Mouse (Mus musculus) ES-E14 (cell line): Measurements from ENCODE around the gene Tnfaip1. TPM values are rescaled to one million over a fixed set of nuclear protein-coding genes. Genes with fewer than 3 reads are reported as not detected.

Source experiments
- DNase-seq: peaks from one replicate; pipeline ENCODE4 v3.0.0-alpha.2; 2013; ENCODE audit warnings: low read depth, low spot score
- H3K27ac ChIP-seq: 2 replicates; pipeline ENCODE4 v1.5.1; 2012; ENCODE audit warnings: low read depth, mild to moderate bottlenecking, low read length, moderate library complexity, mixed read lengths; ENCODE audit not compliant: poor library complexity, insufficient read depth, severe bottlenecking
- H3K36me3 ChIP-seq: 2 replicates; pipeline ENCODE4 v1.6.1; 2012; ENCODE audit warnings: mild to moderate bottlenecking, low read length, moderate library complexity, mixed read lengths; ENCODE audit not compliant: control insufficient read depth, poor library complexity, insufficient read depth, severe bottlenecking
- H3K4me1 ChIP-seq, 2 experiments: fragments of 150-350 bp in 1 of 2; sonication (generic) in 1 of 2; 2 replicates each; pipeline ENCODE4 v1.6.1; 2012; ENCODE audit warnings: low read length in 2 of 2, mild to moderate bottlenecking in 1 of 2, mixed read lengths in 1 of 2; ENCODE audit not compliant: control insufficient read depth in 2 of 2, insufficient read depth in 2 of 2, poor library complexity in 1 of 2
- H3K4me3 ChIP-seq, 2 experiments: fragments of 150-350 bp in 1 of 2; sonication (generic) in 1 of 2; 2 replicates each; pipeline ENCODE4 v1.5.1; 2012; ENCODE audit warnings: low read length in 2 of 2, low read depth in 1 of 2, mild to moderate bottlenecking in 1 of 2, mixed read lengths in 1 of 2; ENCODE audit not compliant: insufficient read depth in 1 of 2, poor library complexity in 1 of 2, severe bottlenecking in 1 of 2
- H3K9ac ChIP-seq: 2 replicates; pipeline ENCODE4 v1.6.1; 2012; ENCODE audit warnings: low read depth, mild to moderate bottlenecking, low read length, mixed read lengths; ENCODE audit not compliant: poor library complexity, insufficient read depth, severe bottlenecking
- H3K9me3 ChIP-seq: fragments of 150-350 bp; sonication (generic); 2 replicates; pipeline ENCODE4 v1.6.1; 2012; ENCODE audit warnings: low read depth, mild to moderate bottlenecking, low read length; ENCODE audit not compliant: control insufficient read depth, insufficient read depth
- CHD2 ChIP-seq: IDR thresholded peaks from 2 replicates; pipeline ENCODE4 v1.6.1; 2014; ENCODE audit warnings: mild to moderate bottlenecking, low read depth, low read length, inconsistent platforms
- HCFC1 ChIP-seq: IDR thresholded peaks from 2 replicates; pipeline ENCODE4 v1.6.1; 2012; ENCODE audit warnings: low read length, inconsistent platforms, borderline replicate concordance; ENCODE audit not compliant: insufficient read depth
- MAFK ChIP-seq: IDR thresholded peaks from 2 replicates; pipeline ENCODE4 v1.6.1; 2014; ENCODE audit warnings: mild to moderate bottlenecking, low read depth, low read length, inconsistent platforms; ENCODE audit not compliant: insufficient read depth
- ZC3H11A ChIP-seq: IDR thresholded peaks from 2 replicates; pipeline ENCODE4 v1.6.1; 2012; ENCODE audit warnings: low read depth, mild to moderate bottlenecking, inconsistent platforms, low read length, borderline replicate concordance
- ZNF384 ChIP-seq: IDR thresholded peaks from 2 replicates; pipeline ENCODE4 v1.6.1; 2012; ENCODE audit warnings: low read depth, low read length, inconsistent platforms
- in situ Hi-C, 2 experiments: fragments of 600-800 bp; cut with MboI; formaldehyde crosslinking; loops; one replicate each; pipeline ENCODE4 v1.15.1; 2025; ENCODE audit warnings: low sequenced_read_pairs in 2 of 2, inconsistent platforms in 1 of 2; ENCODE audit not compliant: unreplicated experiment in 2 of 2
- total RNA-seq: library from RNA; depleted of rRNA; stranded (reverse); fragments of 300-350 nt; gene quantifications from 2 replicates; pipeline ENCODE4 v1.2.3, GENCODE M21; 2012

The Tnfaip1 gene
- total RNA-seq, 1 experiment, result 28.3 TPM

GRCm38 (mm10) chr11:78571854-78572253 is 35.7 kb upstream of the Tnfaip1 start:
- no peak overlapping the region for H3K27ac ChIP-seq
- in situ Hi-C loops, result no loop called here
- H3K4me1 ChIP-seq, result 0 out of 4 replicates have a peak, but pooled peaks cover 0 to 1% of the 10 kb centered on the region in 2 experiments
- H3K4me3 ChIP-seq, result no peak overlapping the region
- no peak for DNase-seq
- TF ChIP-seq MAFK, result no peak
- no peak for TF ChIP-seq ZNF384
- H3K36me3 ChIP-seq, result peaks cover 12% of the 10 kb centered on the region; the same call in 1 of the 2 replicates
- H3K9me3 ChIP-seq, result no peaks in the 10 kb centered on the region
- no peak overlapping the region for H3K9ac ChIP-seq

DNA sequence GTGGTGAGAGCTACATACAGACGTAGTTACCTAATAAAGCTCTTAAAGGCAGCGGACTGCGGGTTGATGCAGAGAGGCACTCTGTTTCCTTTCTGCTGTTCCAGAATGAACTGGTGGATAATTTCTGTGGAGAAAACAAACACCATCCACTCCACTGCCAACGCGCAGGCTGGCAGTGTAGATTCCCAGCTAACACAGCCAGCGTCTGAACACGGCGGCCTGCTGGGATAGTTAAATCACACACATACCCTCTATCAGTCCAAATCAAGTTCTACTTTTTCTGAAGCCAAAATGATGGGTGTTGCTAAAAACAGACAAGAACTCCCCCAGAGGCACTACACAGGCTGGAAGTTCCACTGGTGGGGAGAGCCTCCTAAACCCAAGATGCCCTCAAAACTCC is 35.3 kb upstream of the Tnfaip1 start:
- 0 out of 4 replicates have a peak, but pooled peaks cover 0 to 2% of the 10 kb centered on the region in 2 experiments for H3K4me1 ChIP-seq
- H3K4me3 ChIP-seq, result no peak overlapping the region
- DNase-seq, result no peak
- no peak overlapping the region for H3K9ac ChIP-seq
- no peak overlapping the region for H3K27ac ChIP-seq
- H3K36me3 ChIP-seq, result peaks cover 9% of the 10 kb centered on the region; the same call in 1 of the 2 replicates
- TF ChIP-seq CHD2 (no peak), MAFK (no peak), ZC3H11A (no peak), HCFC1 (no peak)
- in situ Hi-C loops, result no loop called here
- H3K9me3 ChIP-seq, result no peaks in the 10 kb centered on the region

- Histone ChIP-seq H3K27ac (no peak overlapping the region), H3K9ac (no peak overlapping the region), H3K9me3 (no peaks in the 10 kb centered on the region), H3K4me3 (no peak overlapping the region), H3K4me1 (0 out of 4 replicates have a peak, but pooled peaks cover 0 to 2% of the 10 kb centered on the region in 2 experiments), H3K36me3 (peaks cover 9% of the 10 kb centered on the region; the same call in 1 of the 2 replicates)
- in situ Hi-C loops, result no loop called here
- DNase-seq, result no peak
- TF ChIP-seq HCFC1 (no peak), ZC3H11A (no peak), MAFK (no peak), ZNF384 (no peak), CHD2 (no peak)
These were observed 33.7 kb upstream of the Tnfaip1 start for GRCm38 (mm10) chr11:78569806-78570205.

GRCm38 (mm10) chr11:78568827-78569226 is 32.7 kb upstream of the Tnfaip1 start:
- in situ Hi-C loops, result no loop called here
- no peak for DNase-seq
- no peak for TF ChIP-seq CHD2
- TF ChIP-seq HCFC1, result no peak
- no peak for TF ChIP-seq ZNF384
- no peak for TF ChIP-seq ZC3H11A
- TF ChIP-seq MAFK, result no peak

GRCm38 (mm10) chr11:78567614-78568013 is 31.5 kb upstream of the Tnfaip1 start:
- no peak overlapping the region for H3K4me3 ChIP-seq
- peaks cover 9% of the 10 kb centered on the region; the same call in 1 of the 2 replicates for H3K36me3 ChIP-seq
- no peaks in the 10 kb centered on the region for H3K9me3 ChIP-seq
- no peak overlapping the region for H3K9ac ChIP-seq
- DNase-seq, result no peak
- in situ Hi-C loops, result no loop called here
- H3K27ac ChIP-seq, result no peak overlapping the region
- H3K4me1 ChIP-seq, result 0 out of 4 replicates have a peak, but pooled peaks cover 0 to 2% of the 10 kb centered on the region in 2 experiments
- TF ChIP-seq ZC3H11A (no peak), MAFK (no peak), CHD2 (no peak), HCFC1 (no peak), ZNF384 (no peak)

More at GRCm38 (mm10) chr11:78568827-78569226, 32.7 kb upstream of the Tnfaip1 start:
- no peak overlapping the region for H3K9ac ChIP-seq
- 0 out of 4 replicates have a peak, but pooled peaks cover 0 to 2% of the 10 kb centered on the region in 2 experiments for H3K4me1 ChIP-seq
- no peak overlapping the region for H3K27ac ChIP-seq
- H3K4me3 ChIP-seq, result no peak overlapping the region
- peaks cover 9% of the 10 kb centered on the region; the same call in 1 of the 2 replicates for H3K36me3 ChIP-seq
- no peaks in the 10 kb centered on the region for H3K9me3 ChIP-seq
